Mouse (Mus musculus) hindbrain, embryonic 14.5 days (tissue): ENCODE measurements at regions not wholly inside any gene's neighbourhood (a gene's known extent, or its start where the extent isn't known, plus 50 kb on each side); places are given as distances from the start of the nearest gene placed in this dataset. TPM values are rescaled to one million over a fixed set of nuclear protein-coding genes. Genes with fewer than 3 reads are reported as not detected.

Experiments used
- ATAC-seq: fragments of 200-750 bp; cut with Nextera tagmentation; 2 replicates; pipeline ENCODE4 v1.8.0; 2017; ENCODE audit warnings: moderate number of reproducible peaks, mild to moderate bottlenecking, moderate TSS enrichment, moderate library complexity; ENCODE audit not compliant: low FRiP score
- DNase-seq: peaks from one replicate; pipeline ENCODE4 v3.0.0-alpha.2; 2015; ENCODE audit warnings: low spot score
- H3K27ac ChIP-seq: fragments of 300-500 bp; sonication (generic); 2 replicates; pipeline ENCODE4 v1.5.1; 2014; ENCODE audit warnings: mild to moderate bottlenecking, moderate library complexity
- H3K27me3 ChIP-seq: fragments of 300-500 bp; sonication (generic); 2 replicates; pipeline ENCODE4 v1.6.1; 2014; ENCODE audit warnings: mild to moderate bottlenecking, low read length, mixed read lengths; ENCODE audit not compliant: control insufficient read depth, insufficient read depth
- H3K36me3 ChIP-seq: fragments of 300-500 bp; sonication (generic); replicated peaks from 2 replicates; pipeline ENCODE4 v1.6.1; 2014; ENCODE audit not compliant: control insufficient read depth, insufficient read depth
- H3K4me1 ChIP-seq: fragments of 300-500 bp; sonication (generic); replicated peaks from 2 replicates; pipeline ENCODE4 v1.6.1; 2014; ENCODE audit warnings: antibody characterized with exemption, low read length, mixed read lengths; ENCODE audit not compliant: control insufficient read depth, insufficient read depth
- H3K4me2 ChIP-seq: fragments of 300-500 bp; sonication (generic); replicated peaks from 2 replicates; pipeline ENCODE4 v1.6.1; 2014; ENCODE audit warnings: mild to moderate bottlenecking, moderate library complexity
- H3K4me3 ChIP-seq: fragments of 300-500 bp; sonication (generic); replicated peaks from 2 replicates; pipeline ENCODE4 v1.5.1; 2014; ENCODE audit warnings: mild to moderate bottlenecking, low read length
- H3K9ac ChIP-seq: fragments of 300-500 bp; sonication (generic); 2 replicates; pipeline ENCODE4 v1.6.1; 2014
- H3K9me3 ChIP-seq: fragments of 300-500 bp; sonication (generic); 2 replicates; pipeline ENCODE4 v1.6.1; 2016; ENCODE audit warnings: low read length; ENCODE audit not compliant: control insufficient read depth
- WGBS: fragments of 180-500 bp; shearing (Covaris S2); extraction: QIAGEN DNeasy Blood & Tissue Kit; methylation state at CpG from one replicate; pipeline ENCODE4 v1.1.7; 2014; 5-methylcytosine and 5-hydroxymethylcytosine counted together
- microRNA counts: library from miRNA; unstranded; fragments of <30 nt; microRNA quantifications from one replicate; lab custom pipeline; 2016
- microRNA-seq: library from miRNA; unstranded; fragments of <30 nt; microRNA quantifications from one replicate; pipeline ENCODE4, GENCODE M21; 2016

- 93% methylated on average over 2 of the region's 2 CpGs for WGBS
- no peak overlapping the region for H3K4me2 ChIP-seq
- no peak overlapping the region for H3K9ac ChIP-seq
- DNase-seq = no peak
- no peak overlapping the region for H3K27ac ChIP-seq
- no peaks in the 10 kb centered on the region for H3K36me3 ChIP-seq
- H3K9me3 ChIP-seq = no peaks in the 10 kb centered on the region
- no peaks in the 10 kb centered on the region for H3K4me1 ChIP-seq
- ATAC-seq = no peak
- H3K4me3 ChIP-seq = no peak overlapping the region
- no peaks in the 10 kb centered on the region for H3K27me3 ChIP-seq
Observed at GRCm38 (mm10) chr1:20679299-20679698, 51.4 kb upstream of the Il17a start.

- DNase-seq (no peak), ATAC-seq (no peak)
- no peak overlapping the region for H3K9ac ChIP-seq
- no peak overlapping the region for H3K4me2 ChIP-seq
- 82% methylated on average over 5 of the region's 5 CpGs for WGBS
- no peak overlapping the region for H3K27ac ChIP-seq
- H3K27me3 ChIP-seq = no peaks in the 10 kb centered on the region
- no peaks in the 10 kb centered on the region for H3K4me1 ChIP-seq
- H3K9me3 ChIP-seq = no peaks in the 10 kb centered on the region
- H3K36me3 ChIP-seq = no peaks in the 10 kb centered on the region
- H3K4me3 ChIP-seq = no peak overlapping the region
Observed at GRCm38 (mm10) chr1:20679744-20680341, 50.9 kb upstream of the Il17a start.

- no peaks in the 10 kb centered on the region for H3K9me3 ChIP-seq
- H3K9ac ChIP-seq = no peak overlapping the region
- no peaks in the 10 kb centered on the region for H3K36me3 ChIP-seq
- no peaks in the 10 kb centered on the region for H3K4me1 ChIP-seq
- H3K27ac ChIP-seq = no peak overlapping the region
- ATAC-seq (no peak), DNase-seq (no peak)
- H3K4me2 ChIP-seq = no peak overlapping the region
- WGBS = 80% methylated on average over 2 of the region's 2 CpGs
- H3K27me3 ChIP-seq = no peaks in the 10 kb centered on the region
- no peak overlapping the region for H3K4me3 ChIP-seq
Observed at GRCm38 (mm10) chr1:20680553-20680952, 50.2 kb upstream of the Il17a start.

MicroRNAs in the stretch of these regions (microRNA counts, 519-probe panel; counts per million panel counts)
- not detected for microRNA mmu-miR-206 (lab: Ali Mortazavi, UCI)

Small RNA genes lying in the stretch of these regions (microRNA-seq; reads per million reads assigned to microRNA genes)
- 17.4 reads per million, percentile 35 among the genes with 10 or more reads in this experiment for gene Mir206
